Mouse (Mus musculus) bone marrow, adult 2 months (tissue): ENCODE measurements around the gene Eif2ak3.

Source experiments
- CTCF ChIP-seq: fragments of 200-500 bp; IDR thresholded peaks from 2 replicates; pipeline ENCODE4 v1.5.1; 2011; ENCODE audit warnings: low read length, control low read depth; ENCODE audit not compliant: control insufficient read depth, insufficient read depth
- POLR2A ChIP-seq: fragments of 200-500 bp; IDR thresholded peaks from 2 replicates; pipeline ENCODE4 v1.6.1; 2011; ENCODE audit warnings: low read depth, mild to moderate bottlenecking, control low read depth, low read length, borderline replicate concordance; ENCODE audit not compliant: control insufficient read depth

DNA sequence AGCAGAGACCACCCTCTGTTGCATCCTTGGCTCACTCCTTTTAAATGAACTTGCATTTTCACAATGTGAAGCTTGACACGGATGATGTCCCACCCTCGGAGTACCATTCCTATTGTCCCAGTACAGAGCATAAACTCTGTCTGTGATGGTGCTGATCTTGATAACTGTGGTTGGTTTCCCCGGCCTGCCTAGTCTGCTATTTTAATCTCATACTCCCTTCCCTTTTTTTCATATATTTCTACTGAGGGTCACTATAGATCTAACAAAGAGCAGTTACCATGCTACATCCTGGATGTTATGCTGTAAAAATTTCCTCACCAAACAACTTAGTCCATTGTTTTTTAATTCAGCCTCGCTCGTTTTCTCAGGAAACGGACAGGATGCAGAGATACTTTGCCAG is 47.4 kb upstream of the Eif2ak3 start:
- TF ChIP-seq POLR2A (no peak), CTCF (no peak)
